Mouse (Mus musculus) CH12.LX (cell line): ENCODE measurements around the gene Hist1h3g. TPM values are rescaled to one million over a fixed set of nuclear protein-coding genes. Genes with fewer than 3 reads are reported as not detected.

Experiments
- DNase-seq: peaks from one replicate; pipeline ENCODE4 v3.0.0-alpha.2; 2013; ENCODE audit errors: extremely low read depth
- H3K27ac ChIP-seq: 2 replicates; pipeline ENCODE4 v1.5.1; 2012; ENCODE audit warnings: low read depth, mild to moderate bottlenecking, control low read depth, moderate library complexity; ENCODE audit not compliant: insufficient read depth
- H3K27me3 ChIP-seq: replicated peaks from 2 replicates; pipeline ENCODE3; 2012; ENCODE audit warnings: inconsistent platforms
- H3K36me3 ChIP-seq, 2 experiments: replicated peaks in 1 of 2; 2 replicates each; pipeline versions ENCODE3 to v1.6.1; 2012; ENCODE audit warnings: inconsistent platforms in 1 of 2, low read length in 1 of 2, mild to moderate bottlenecking in 1 of 2, mixed read lengths in 1 of 2, moderate library complexity in 1 of 2; ENCODE audit not compliant: control insufficient read depth in 1 of 2, insufficient read depth in 1 of 2
- H3K4me1 ChIP-seq, 2 experiments: 2 replicates each; pipeline ENCODE4 v1.6.1; 2012; ENCODE audit warnings: inconsistent platforms in 1 of 2, moderate library complexity in 1 of 2; ENCODE audit not compliant: insufficient read depth in 2 of 2, control insufficient read depth in 1 of 2
- H3K4me2 ChIP-seq: 2 replicates; pipeline ENCODE4 v1.6.1; 2012; ENCODE audit warnings: low read depth, mild to moderate bottlenecking, control low read depth; ENCODE audit not compliant: poor library complexity, insufficient read depth, severe bottlenecking
- H3K4me3 ChIP-seq, 3 experiments: fragments of 150-350 bp in 1 of 3; sonication (generic) in 1 of 3; replicated peaks in 1 of 3; 2 replicates each; pipeline versions ENCODE3 to v1.5.1; 2011 to 2012; ENCODE audit warnings: low read depth in 2 of 3, low read length in 2 of 3, mild to moderate bottlenecking in 2 of 3, moderate library complexity in 2 of 3, control low read depth in 1 of 3, improper control_type of control experiment in 1 of 3, inconsistent platforms in 1 of 3, mixed read lengths in 1 of 3; ENCODE audit not compliant: poor library complexity in 1 of 3
- H3K79me2 ChIP-seq: replicated peaks from 2 replicates; pipeline ENCODE4 v1.6.1; 2012; ENCODE audit warnings: mild to moderate bottlenecking, moderate library complexity; ENCODE audit not compliant: control insufficient read depth, poor library complexity, insufficient read depth, severe bottlenecking; ENCODE audit errors: extremely low read depth
- H3K9ac ChIP-seq: 2 replicates; pipeline ENCODE4 v1.6.1; 2012; ENCODE audit warnings: low read depth, mild to moderate bottlenecking, control low read depth, moderate library complexity; ENCODE audit not compliant: insufficient read depth
- H3K9me3 ChIP-seq: replicated peaks from 2 replicates; pipeline ENCODE3; 2012; ENCODE audit warnings: low read length, inconsistent platforms, mixed read lengths
- BHLHE40 ChIP-seq: IDR thresholded peaks from 2 replicates; pipeline ENCODE4 v1.6.1; 2011; ENCODE audit warnings: mild to moderate bottlenecking, low read depth, low read length, improper control_type of control experiment
- CHD1 ChIP-seq: IDR thresholded peaks from 2 replicates; pipeline ENCODE4 v1.6.1; 2012; ENCODE audit warnings: low read depth, low read length, improper control_type of control experiment, inconsistent platforms
- CHD2 ChIP-seq: IDR thresholded peaks from 2 replicates; pipeline ENCODE4 v1.6.1; 2011; ENCODE audit warnings: low read length, improper control_type of control experiment
- E2F4 ChIP-seq: IDR thresholded peaks from 2 replicates; pipeline ENCODE4 v1.6.1; 2011; ENCODE audit warnings: low read depth, low read length, improper control_type of control experiment; ENCODE audit not compliant: insufficient replicate concordance
- ELF1 ChIP-seq: IDR thresholded peaks from 2 replicates; pipeline ENCODE4 v1.6.1; 2014; ENCODE audit warnings: low read depth, mild to moderate bottlenecking, inconsistent platforms, low read length, improper control_type of control experiment
- EP300 ChIP-seq: IDR thresholded peaks from 2 replicates; pipeline ENCODE4 v1.6.1; 2011; ENCODE audit warnings: low read length, improper control_type of control experiment
- ETS1 ChIP-seq: conservative IDR thresholded peaks from 2 replicates; pipeline ENCODE4 v1.6.1; 2012; ENCODE audit warnings: low read depth, mild to moderate bottlenecking, inconsistent platforms, low read length, improper control_type of control experiment, moderate library complexity
- GABPA ChIP-seq: IDR thresholded peaks from 2 replicates; pipeline ENCODE4 v1.6.1; 2012; ENCODE audit warnings: low read depth, low read length, improper control_type of control experiment, inconsistent platforms; ENCODE audit not compliant: insufficient replicate concordance
- HCFC1 ChIP-seq: IDR thresholded peaks from 2 replicates; pipeline ENCODE4 v1.6.1; 2012; ENCODE audit warnings: low read depth, mild to moderate bottlenecking, inconsistent platforms, low read length, improper control_type of control experiment
- JUN ChIP-seq: IDR thresholded peaks from 2 replicates; pipeline ENCODE4 v1.6.1; 2011; ENCODE audit warnings: low read depth, mild to moderate bottlenecking, low read length, improper control_type of control experiment, moderate library complexity; ENCODE audit not compliant: insufficient read depth
- MAX ChIP-seq: IDR thresholded peaks from 2 replicates; pipeline ENCODE4 v1.6.1; 2011; ENCODE audit warnings: low read length, improper control_type of control experiment
- MXI1 ChIP-seq: IDR thresholded peaks from 2 replicates; pipeline ENCODE4 v1.6.1; 2011; ENCODE audit warnings: mild to moderate bottlenecking, low read depth, low read length, improper control_type of control experiment
- MYC ChIP-seq: IDR thresholded peaks from 2 replicates; pipeline ENCODE4 v1.6.1; 2011; ENCODE audit warnings: low read depth, mild to moderate bottlenecking, improper control_type of control experiment, low read length
- NELFE ChIP-seq: IDR thresholded peaks from 2 replicates; pipeline ENCODE4 v1.6.1; 2011; ENCODE audit warnings: low read depth, low read length, improper control_type of control experiment
- NRF1 ChIP-seq: IDR thresholded peaks from 2 replicates; pipeline ENCODE4 v1.6.1; 2014; ENCODE audit warnings: low read depth, mild to moderate bottlenecking, inconsistent platforms, low read length, improper control_type of control experiment, moderate library complexity
- PAX5 ChIP-seq: IDR thresholded peaks from 2 replicates; pipeline ENCODE4 v1.6.1; 2012; ENCODE audit warnings: low read length, inconsistent platforms, mixed read lengths
- POLR2A ChIP-seq: IDR thresholded peaks from 2 replicates; pipeline ENCODE4 v1.6.1; 2011; ENCODE audit warnings: low read depth, mild to moderate bottlenecking, improper control_type of control experiment, low read length
- POLR2AphosphoS2 ChIP-seq: IDR thresholded peaks from 2 replicates; pipeline ENCODE4 v1.6.1; 2011; ENCODE audit warnings: low read depth, low read length, improper control_type of control experiment
- RAD21 ChIP-seq: IDR thresholded peaks from 2 replicates; pipeline ENCODE4 v1.6.1; 2011; ENCODE audit warnings: low read depth, mild to moderate bottlenecking, low read length, improper control_type of control experiment, moderate library complexity
- RCOR1 ChIP-seq: conservative IDR thresholded peaks from 2 replicates; pipeline ENCODE4 v1.6.1; 2012; ENCODE audit warnings: low read depth, mild to moderate bottlenecking, inconsistent platforms, low read length, improper control_type of control experiment
- SMC3 ChIP-seq: IDR thresholded peaks from 2 replicates; pipeline ENCODE4 v1.6.1; 2011; ENCODE audit warnings: low read depth, low read length, improper control_type of control experiment
- TBP ChIP-seq: conservative IDR thresholded peaks from 2 replicates; pipeline ENCODE4 v1.6.1; 2011; ENCODE audit warnings: low read depth, low read length, improper control_type of control experiment
- TCF12 ChIP-seq: IDR thresholded peaks from 2 replicates; pipeline ENCODE4 v1.6.1; 2014; ENCODE audit warnings: low read depth, mild to moderate bottlenecking, inconsistent platforms, low read length, improper control_type of control experiment
- USF1 ChIP-seq: IDR thresholded peaks from 2 replicates; pipeline ENCODE4 v1.6.1; 2014; ENCODE audit warnings: low read depth, mild to moderate bottlenecking, inconsistent platforms, low read length, improper control_type of control experiment
- USF2 ChIP-seq: conservative IDR thresholded peaks from 2 replicates; pipeline ENCODE4 v1.6.1; 2011; ENCODE audit warnings: low read depth, low read length, improper control_type of control experiment
- dilution Hi-C: fragments of 300-500 bp; cut with MboI; formaldehyde crosslinking; loops from 2 replicates; pipeline ENCODE4 v1.14.3; 2020; ENCODE audit warnings: low sequenced_read_pairs; ENCODE audit not compliant: extremely low pct_unique_long_range_greater_than_20kb, extremely low pct_ligation_motif_present
- in situ Hi-C: fragments of 300-500 bp; cut with MboI; formaldehyde crosslinking; loops from 3 replicates; pipeline ENCODE4 v1.14.3; 2019; ENCODE audit warnings: low sequenced_read_pairs, low pct_ligation_motif_present, low pct_unique_long_range_greater_than_20kb, mixed read lengths
- polyA plus RNA-seq: library from polyadenylated mRNA; unstranded; fragments of >175 nt; gene quantifications from 2 replicates; pipeline ENCODE4 v1.2.1, GENCODE M21; 2012; ENCODE audit warnings: low read depth; ENCODE audit not compliant: insufficient read length
- total RNA-seq, 2 experiments: library from RNA; depleted of rRNA; stranded (reverse); fragments of 300-350 nt in 1 of 2; fragments of >200 nt in 1 of 2; gene quantifications; 2 replicates each; pipeline ENCODE4 v1.2.3; 2012 to 2014

Hist1h3g gene
- total and polyA plus RNA-seq, 3 experiments = 3.4 to 608 (median 75.3) TPM

DNA sequence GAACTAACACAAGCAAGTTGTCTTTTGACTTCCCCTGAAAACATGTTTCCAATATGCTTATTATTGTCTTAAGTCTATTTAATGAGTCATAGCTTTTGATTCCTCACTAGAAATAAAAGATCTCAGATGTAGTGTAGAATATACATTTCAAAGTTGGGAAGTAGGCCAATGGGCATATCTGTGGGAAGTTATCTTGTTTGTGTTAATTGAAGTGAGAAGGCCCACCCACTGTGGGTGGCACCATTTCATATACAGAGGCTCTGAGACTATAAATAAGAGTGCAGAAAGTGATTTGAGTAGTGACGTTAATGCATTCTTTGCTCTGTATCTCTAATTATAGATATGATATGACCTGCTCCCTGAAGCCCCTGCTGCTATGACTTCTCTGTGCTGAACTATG lies 44.4 kb upstream of the Hist1h3g start:
- in situ Hi-C loops (no loop called here), dilution Hi-C loops (no loop called here)
- no peak overlapping the region for H3K9ac ChIP-seq
- peaks cover 0 to 10% of the 10 kb centered on the region in 2 experiments; a peak in 2 of 4 replicates for H3K4me1 ChIP-seq
- no peaks in the 10 kb centered on the region for H3K79me2 ChIP-seq
- no peaks in the 10 kb centered on the region for H3K9me3 ChIP-seq
- H3K27me3 ChIP-seq = peaks cover 2% of the 10 kb centered on the region
- H3K4me2 ChIP-seq = no peak overlapping the region
- no peak overlapping the region for H3K27ac ChIP-seq
- peaks cover 0 to 10% of the 10 kb centered on the region in 2 experiments for H3K36me3 ChIP-seq
- DNase-seq = no peak
- H3K4me3 ChIP-seq = no peak overlapping the region
- TF ChIP-seq USF2 (no peak), GABPA (no peak), JUN (no peak), MXI1 (no peak), NRF1 (no peak), NELFE (no peak), HCFC1 (no peak), RCOR1 (no peak), CHD2 (no peak), MAX (no peak), E2F4 (no peak), ETS1 (no peak), POLR2AphosphoS2 (no peak)

DNA sequence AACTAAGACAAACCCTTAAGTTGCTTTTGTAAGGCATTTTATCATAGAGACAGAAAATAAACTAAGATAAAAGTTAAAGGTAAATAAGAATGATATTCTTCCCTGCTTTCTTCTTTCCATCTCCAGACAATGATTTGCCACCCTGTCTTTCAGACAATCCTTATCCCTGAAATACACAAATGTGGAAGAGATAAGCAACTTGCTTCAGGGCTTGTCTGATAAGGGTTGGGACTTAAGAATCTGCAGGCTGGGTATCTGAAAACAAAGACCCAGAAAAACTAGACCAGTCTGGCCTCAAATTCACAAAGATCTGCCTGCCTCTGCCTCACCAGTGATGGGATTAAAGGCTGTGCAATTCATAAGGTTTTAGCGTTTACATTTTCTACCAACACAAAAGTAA lies 44.0 kb upstream of the Hist1h3g start:
- Histone ChIP-seq H3K36me3 (peaks cover 0 to 6% of the 10 kb centered on the region in 2 experiments), H3K79me2 (no peaks in the 10 kb centered on the region), H3K9ac (no peak overlapping the region), H3K9me3 (peaks cover 2% of the 10 kb centered on the region), H3K4me1 (peaks cover 0 to 10% of the 10 kb centered on the region in 2 experiments; a peak in 2 of 4 replicates), H3K27ac (no peak overlapping the region), H3K27me3 (peaks cover 2% of the 10 kb centered on the region), H3K4me2 (no peak overlapping the region), H3K4me3 (no peak overlapping the region)
- DNase-seq = no peak
- dilution Hi-C loops (no loop called here), in situ Hi-C loops (no loop called here)
- TF ChIP-seq ELF1 = no peak
- no peak for TF ChIP-seq NRF1
- TF ChIP-seq TCF12 = no peak

DNA sequence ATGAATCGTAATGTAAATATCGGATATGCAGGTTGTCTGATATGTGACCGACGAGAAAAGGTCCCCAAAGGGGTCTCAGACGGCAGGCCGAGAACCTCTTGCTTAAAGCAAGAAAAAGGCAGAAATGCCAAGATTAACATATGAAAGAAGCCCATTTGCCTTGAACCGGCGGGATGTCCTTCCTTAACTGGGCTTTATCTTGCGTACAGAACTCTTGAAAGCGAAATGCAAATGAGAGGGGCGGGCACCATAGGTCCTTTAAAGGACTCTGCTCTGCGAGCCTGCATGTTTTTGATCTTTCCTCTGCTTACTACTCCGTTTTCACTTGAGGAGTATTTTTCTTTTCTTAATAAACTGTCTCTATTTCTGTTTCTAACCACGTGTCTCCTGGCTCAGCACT lies 43.2 kb upstream of the Hist1h3g start:
- H3K27me3 ChIP-seq = peaks cover 2% of the 10 kb centered on the region
- TF ChIP-seq POLR2AphosphoS2 (no peak), ETS1 (no peak), CHD1 (no peak), SMC3 (no peak), POLR2A (peak; percentile 32; the same call in 1 of the 2 replicates), TBP (peak; percentile 68; the same call in 1 of the 2 replicates), NRF1 (no peak), MAX (no peak), USF1 (no peak), BHLHE40 (no peak), PAX5 (no peak), EP300 (no peak), MYC (no peak), RAD21 (no peak), GABPA (no peak)
- TF ChIP-seq, all 38 proteins: peak for 2
- DNase-seq = peak; percentile 34
- H3K9ac ChIP-seq = no peak overlapping the region
- H3K4me3 ChIP-seq = peak overlapping the region; percentile 27 to 43 (median 41)
- peaks cover 0 to 2% of the 10 kb centered on the region in 2 experiments for H3K36me3 ChIP-seq
- dilution Hi-C loops = no loop called here
- no peaks in the 10 kb centered on the region for H3K79me2 ChIP-seq
- H3K27ac ChIP-seq = no peak overlapping the region
- peaks cover 0 to 10% of the 10 kb centered on the region in 2 experiments; a peak in 2 of 4 replicates for H3K4me1 ChIP-seq
- peak overlapping the region; percentile 93 for H3K4me2 ChIP-seq
- peaks cover 2% of the 10 kb centered on the region for H3K9me3 ChIP-seq
- in situ Hi-C loops = no loop called here
